Mouse (Mus musculus): ENCODE measurements at regions not wholly inside any gene's neighbourhood (a gene's known extent, or its start where the extent isn't known, plus 50 kb on each side); places are given as distances from the start of the nearest gene placed in this dataset.

GRCm38 (mm10) chr14:79821352-79822010, 50.4 kb upstream of the Pcdh8 start:
- 65% methylated on average over 5 of the region's 5 CpGs for WGBS
- Histone ChIP-seq H3K4me3 (replicated peaks) (no peak overlapping the region), H3K9me3 (no peaks in the 10 kb centered on the region), H3K4me2 (no peak overlapping the region), H3K36me3 (no peaks in the 10 kb centered on the region), H3K9ac (no peak overlapping the region), H3K27ac (no peak overlapping the region), H3K27me3 (replicated peaks) (no peaks in the 10 kb centered on the region), H3K4me1 (no peaks in the 10 kb centered on the region)
- ATAC-seq (ENCODE audit: insufficient read depth, low FRiP score, low read depth): no peak
